Mouse (Mus musculus): ENCODE results near the gene Olfr576. TPM values are rescaled to one million over a fixed set of nuclear protein-coding genes. Genes with fewer than 3 reads are reported as not detected.

Olfr576 gene
- polyA plus RNA-seq, 1 experiment from 2014 or later: not detected

DNA sequence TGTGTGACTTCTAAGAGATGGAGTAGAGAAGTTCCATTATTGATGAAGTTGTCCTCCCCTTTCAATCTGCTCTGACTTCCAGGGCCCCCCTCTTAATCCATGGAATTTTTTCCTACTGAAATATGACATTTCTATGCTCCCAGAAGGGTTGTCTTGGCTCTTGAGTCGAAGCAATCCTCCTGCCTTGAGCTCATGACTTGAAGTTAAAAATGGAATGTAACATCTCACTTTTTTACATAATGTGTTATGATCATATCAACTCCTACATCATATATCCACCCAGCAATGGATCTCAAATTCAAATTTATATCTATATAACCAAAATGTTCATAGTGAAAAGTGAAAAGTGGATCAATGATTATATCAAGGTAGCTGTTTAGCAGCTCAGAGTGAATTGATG is 11.9 kb downstream of the Olfr576 start:
- no peak overlapping the region for H3K27ac ChIP-seq
- no peak for ATAC-seq (ENCODE audit: low FRiP score)
- no peaks in the 10 kb centered on the region for H3K27me3 ChIP-seq
- H3K4me3 ChIP-seq (replicated peaks): no peak overlapping the region
- H3K9ac ChIP-seq: no peak overlapping the region
- H3K36me3 ChIP-seq (replicated peaks): no peaks in the 10 kb centered on the region
- no peaks in the 10 kb centered on the region for H3K9me3 ChIP-seq
- H3K4me2 ChIP-seq: no peak overlapping the region
- WGBS: 53% methylated on average over 1 of the region's 1 CpGs
- no peaks in the 10 kb centered on the region for H3K4me1 ChIP-seq

DNA sequence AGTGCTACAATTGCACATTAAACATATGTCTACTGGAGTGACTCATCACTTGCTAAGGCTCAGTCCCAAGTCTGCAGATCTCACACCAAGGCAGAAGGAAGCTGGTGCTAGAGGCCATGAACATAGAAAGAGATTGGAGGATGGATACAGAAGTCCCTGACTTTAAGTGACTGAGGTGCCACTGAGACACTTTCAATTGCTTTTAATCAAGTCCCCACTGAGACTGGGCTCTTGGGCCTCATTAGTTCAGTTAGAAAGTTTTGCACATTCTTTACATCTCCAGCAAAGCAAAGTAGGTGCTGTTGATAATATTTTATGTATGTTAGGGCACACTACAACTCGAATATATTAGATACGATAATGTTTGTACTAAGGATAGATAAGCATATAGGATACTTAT is 13.4 kb downstream of the Olfr576 start, which contains the start of gene Olfr577:
TSS of gene Olfr577 (minus strand) at position 101 of the 400 bp plus-strand sequence.
- ATAC-seq (ENCODE audit: low FRiP score): no peak
- no peak within 1 kb of the TSS for H3K4me2 ChIP-seq
- H3K4me1 ChIP-seq: no peaks in the 10 kb centered on the region
- no peaks in the 10 kb centered on the region for H3K9me3 ChIP-seq
- H3K27me3 ChIP-seq: no peaks in the 10 kb centered on the region
- no peaks in the 10 kb centered on the region for H3K36me3 ChIP-seq (replicated peaks)
- WGBS: 91% methylated on average over 2 of the region's 2 CpGs
- no peak within 1 kb of the TSS for H3K9ac ChIP-seq
- no peak within 1 kb of the TSS for H3K27ac ChIP-seq
- no peak within 1 kb of the TSS for H3K4me3 ChIP-seq (replicated peaks)

DNA sequence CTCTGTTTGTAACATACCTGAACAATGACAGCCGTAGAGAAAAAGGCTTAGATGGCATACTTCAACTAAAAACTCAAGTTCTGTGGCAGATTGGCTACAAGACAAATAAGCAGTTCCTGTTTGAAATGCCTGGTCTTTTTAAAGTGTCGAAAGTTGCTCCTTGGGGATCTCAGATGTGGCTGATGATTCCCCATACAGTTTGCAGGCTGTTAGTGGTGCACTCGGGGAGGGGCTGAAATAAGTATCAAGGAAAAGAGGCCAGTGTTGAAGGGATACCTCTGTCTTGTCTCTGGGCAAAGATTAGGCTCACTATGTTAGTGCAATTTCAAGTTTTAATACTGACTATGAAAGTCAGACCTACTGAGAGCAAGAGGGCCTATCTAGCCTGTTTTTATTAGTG is 26.8 kb downstream of the Olfr576 start, which contains the start of gene Olfr578:
TSS of gene Olfr578 (minus strand) at position 101 of the 400 bp plus-strand sequence.
- H3K9me3 ChIP-seq: no peaks in the 10 kb centered on the region
- ATAC-seq (ENCODE audit: low FRiP score): no peak
- H3K4me2 ChIP-seq: no peak within 1 kb of the TSS
- no peaks in the 10 kb centered on the region for H3K4me1 ChIP-seq
- H3K27me3 ChIP-seq: no peaks in the 10 kb centered on the region
- H3K36me3 ChIP-seq (replicated peaks): no peaks in the 10 kb centered on the region
- H3K4me3 ChIP-seq (replicated peaks): no peak within 1 kb of the TSS
- H3K27ac ChIP-seq: no peak within 1 kb of the TSS
- 78% methylated on average over 3 of the region's 3 CpGs for WGBS
- no peak within 1 kb of the TSS for H3K9ac ChIP-seq

Other genes starting within 250 kb of the Olfr576 start
- gene Olfr33, start 243.6 kb upstream of the Olfr576 start, polyA plus RNA-seq (2016; fragmentation: Nextera tagmentation; extraction: Ambion mirVana): not detected in 2 replicates
- not detected in 2 replicates for gene Olfr559, start 235.2 kb upstream of the Olfr576 start, polyA plus RNA-seq (2016; fragmentation: Nextera tagmentation; extraction: Ambion mirVana)
- gene Olfr560, start 203.3 kb upstream of the Olfr576 start, polyA plus RNA-seq (2016; fragmentation: Nextera tagmentation; extraction: Ambion mirVana): not detected in 2 replicates
- 0.10 TPM in 1 of 2 replicates, not detected in the other for gene Olfr78, start 203.2 kb upstream of the Olfr576 start, polyA plus RNA-seq (2016; fragmentation: Nextera tagmentation; extraction: Ambion mirVana)
- not detected in 2 replicates for gene Olfr561, start 191.4 kb upstream of the Olfr576 start, polyA plus RNA-seq (2016; fragmentation: Nextera tagmentation; extraction: Ambion mirVana)
- gene Olfr564, start 159.2 kb upstream of the Olfr576 start, polyA plus RNA-seq (2016; fragmentation: Nextera tagmentation; extraction: Ambion mirVana): not detected in 2 replicates
- not detected in 2 replicates for gene Olfr566, start 103.9 kb upstream of the Olfr576 start, polyA plus RNA-seq (2016; fragmentation: Nextera tagmentation; extraction: Ambion mirVana)
- not detected in 2 replicates for gene Olfr568, start 85.5 kb upstream of the Olfr576 start, polyA plus RNA-seq (2016; fragmentation: Nextera tagmentation; extraction: Ambion mirVana)
- not detected in 2 replicates for gene Olfr569, start 71.8 kb upstream of the Olfr576 start, polyA plus RNA-seq (2016; fragmentation: Nextera tagmentation; extraction: Ambion mirVana)
- not detected in 2 replicates for gene Olfr570, start 68.1 kb upstream of the Olfr576 start, polyA plus RNA-seq (2016; fragmentation: Nextera tagmentation; extraction: Ambion mirVana)
- gene Olfr571, start 45.1 kb upstream of the Olfr576 start, polyA plus RNA-seq (2016; fragmentation: Nextera tagmentation; extraction: Ambion mirVana): 0.12 and 0.13 TPM in 2 replicates
- gene Olfr572, start 38.3 kb upstream of the Olfr576 start, polyA plus RNA-seq (2016; fragmentation: Nextera tagmentation; extraction: Ambion mirVana): not detected in 2 replicates
- not detected in 2 replicates for gene Olfr573-ps1, start 20.1 kb upstream of the Olfr576 start, polyA plus RNA-seq (2016; fragmentation: Nextera tagmentation; extraction: Ambion mirVana)
- not detected in 2 replicates for gene Olfr574, start 14.2 kb upstream of the Olfr576 start, polyA plus RNA-seq (2016; fragmentation: Nextera tagmentation; extraction: Ambion mirVana)
- not detected in 2 replicates for gene Olfr575, start 3.9 kb upstream of the Olfr576 start, polyA plus RNA-seq (2016; fragmentation: Nextera tagmentation; extraction: Ambion mirVana)
- gene Olfr577, start 13.3 kb downstream of the Olfr576 start, polyA plus RNA-seq (2016; fragmentation: Nextera tagmentation; extraction: Ambion mirVana): not detected in 2 replicates
- not detected in 2 replicates for gene Olfr578, start 26.7 kb downstream of the Olfr576 start, polyA plus RNA-seq (2016; fragmentation: Nextera tagmentation; extraction: Ambion mirVana)
- not detected in 2 replicates for gene Olfr582, start 75.4 kb downstream of the Olfr576 start, polyA plus RNA-seq (2016; fragmentation: Nextera tagmentation; extraction: Ambion mirVana)
- gene Olfr583, start 88.6 kb downstream of the Olfr576 start, polyA plus RNA-seq (2016; fragmentation: Nextera tagmentation; extraction: Ambion mirVana): not detected in 2 replicates
- not detected in 2 replicates for gene Olfr584, start 119.2 kb downstream of the Olfr576 start, polyA plus RNA-seq (2016; fragmentation: Nextera tagmentation; extraction: Ambion mirVana)
- gene Olfr585, start 135.1 kb downstream of the Olfr576 start, polyA plus RNA-seq (2016; fragmentation: Nextera tagmentation; extraction: Ambion mirVana): not detected in 2 replicates
- gene Olfr586, start 163.0 kb downstream of the Olfr576 start, polyA plus RNA-seq (2016; fragmentation: Nextera tagmentation; extraction: Ambion mirVana): not detected in 2 replicates
- gene Olfr588-ps1, start 178.2 kb downstream of the Olfr576 start, polyA plus RNA-seq (2016; fragmentation: Nextera tagmentation; extraction: Ambion mirVana): not detected in 2 replicates
- gene Olfr589, start 193.7 kb downstream of the Olfr576 start, polyA plus RNA-seq (2016; fragmentation: Nextera tagmentation; extraction: Ambion mirVana): not detected in 2 replicates
- gene Olfr591, start 215.7 kb downstream of the Olfr576 start, polyA plus RNA-seq (2016; fragmentation: Nextera tagmentation; extraction: Ambion mirVana): not detected in 2 replicates
- not detected in 2 replicates for gene Olfr592, start 222.1 kb downstream of the Olfr576 start, polyA plus RNA-seq (2016; fragmentation: Nextera tagmentation; extraction: Ambion mirVana)
- not detected in 2 replicates for gene Olfr593, start 249.2 kb downstream of the Olfr576 start, polyA plus RNA-seq (2016; fragmentation: Nextera tagmentation; extraction: Ambion mirVana)

Data from forebrain, embryonic 12.5 days (tissue).